Mouse (Mus musculus): ENCODE data around the gene Nyx. TPM values are rescaled to one million over a fixed set of nuclear protein-coding genes. Genes with fewer than 3 reads are reported as not detected.

The Nyx gene
- polyA plus RNA-seq (2021; fragmentation: Nextera tagmentation), result 0.05 and 0.08 TPM in 2 replicates
- long read RNA-seq, experiment 1, partial matches to known transcripts, result 0 of 2 reads
- long read RNA-seq, experiment 1, other reads (novel, unspliced or antisense), result 2 of 2 reads
- long read RNA-seq, experiment 2, partial matches to known transcripts, result 0 of 1 reads
- long read RNA-seq, experiment 2, other reads (novel, unspliced or antisense), result 1 of 1 reads

DNA sequence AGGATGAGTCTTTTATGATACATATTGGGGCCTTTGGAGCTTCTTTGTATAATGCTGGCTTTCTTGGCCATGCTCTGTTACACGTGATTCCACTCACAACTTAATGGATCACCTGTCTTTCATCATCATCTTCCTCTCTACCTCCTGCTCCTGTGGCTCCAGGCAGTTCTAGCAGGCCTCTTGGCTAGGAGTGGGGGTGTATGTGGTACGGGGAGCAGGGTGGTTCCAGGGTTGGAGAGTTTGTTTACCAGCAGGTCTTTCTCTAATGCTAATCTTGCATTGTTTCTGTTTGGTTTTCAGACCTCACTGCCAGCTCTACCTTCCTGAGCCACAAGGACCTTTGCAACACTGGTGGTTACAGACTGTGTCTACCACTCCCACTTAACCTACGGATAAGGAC lies at the start of gene Nyx:
TSS of gene Nyx (plus strand) at position 301 of the 400 bp plus-strand sequence.

Other genes starting within 250 kb of the Nyx start
- gene Ddx3x, start 185.1 kb upstream of the Nyx start, polyA plus RNA-seq (2021; fragmentation: Nextera tagmentation), result 18.9 and 20.5 TPM in 2 replicates
- 21.3 and 23.7 TPM in 2 replicates for gene Gpr34, start 166.0 kb downstream of the Nyx start, polyA plus RNA-seq (2021; fragmentation: Nextera tagmentation)
- 0.10 TPM in 2 replicates for gene Gpr82, start 195.3 kb downstream of the Nyx start, polyA plus RNA-seq (2021; fragmentation: Nextera tagmentation)